Mouse (Mus musculus) forebrain, embryonic 10.5 days (tissue): Measurements from ENCODE around the gene Vav2. TPM values are rescaled to one million over a fixed set of nuclear protein-coding genes. Genes with fewer than 3 reads are reported as not detected.

Source experiments
- DNase-seq: peaks from one replicate; pipeline ENCODE4 v3.0.0-alpha.2; 2017; ENCODE audit warnings: low spot score; ENCODE audit errors: extremely low spot score
- H3K27ac ChIP-seq: fragments of 300-500 bp; sonication (generic); 2 replicates; pipeline ENCODE4 v1.5.1; 2016; ENCODE audit warnings: mild to moderate bottlenecking
- H3K27me3 ChIP-seq: fragments of 300-500 bp; sonication (generic); 2 replicates; pipeline ENCODE4 v1.6.1; 2016; ENCODE audit warnings: mild to moderate bottlenecking; ENCODE audit not compliant: poor library complexity, severe bottlenecking
- H3K36me3 ChIP-seq: fragments of 300-500 bp; sonication (generic); replicated peaks from 2 replicates; pipeline ENCODE4 v1.6.1; 2016; ENCODE audit warnings: mild to moderate bottlenecking, moderate library complexity
- H3K4me1 ChIP-seq: fragments of 300-500 bp; sonication (generic); 2 replicates; pipeline ENCODE4 v1.6.1; 2016
- H3K4me3 ChIP-seq: fragments of 300-500 bp; sonication (generic); 2 replicates; pipeline ENCODE4 v1.5.1; 2016; ENCODE audit warnings: mild to moderate bottlenecking, moderate library complexity
- H3K9me3 ChIP-seq: fragments of 300-500 bp; sonication (generic); 2 replicates; pipeline ENCODE4 v1.6.1; 2016; ENCODE audit warnings: mild to moderate bottlenecking, moderate library complexity
- WGBS: fragments of 180-500 bp; shearing (Covaris S2); methylation state at CpG from one replicate; pipeline ENCODE4 v1.1.7; 2016; 5-methylcytosine and 5-hydroxymethylcytosine counted together
- polyA plus RNA-seq: library from polyadenylated mRNA; unstranded; fragments of >200 nt; fragmentation: Nextera tagmentation; extraction: Ambion mirVana; gene quantifications from 2 replicates; pipeline ENCODE4 v1.2.1, GENCODE M21; 2016

Gene Vav2
- polyA plus RNA-seq, 1 experiment from 2014 or later = 11.5 TPM

GRCm38 (mm10) chr2:27373349-27373748, 53.5 kb downstream of the Vav2 start:
- no peak for DNase-seq
- Histone ChIP-seq H3K36me3 (no peaks in the 10 kb centered on the region), H3K27ac (no peak overlapping the region), H3K9me3 (no peaks in the 10 kb centered on the region), H3K4me3 (no peak overlapping the region), H3K27me3 (0 out of 2 replicates have a peak, but pooled peaks cover 11% of the 10 kb centered on the region), H3K4me1 (peaks cover 66% of the 10 kb centered on the region)
- WGBS = 45% methylated on average over 12 of the region's 12 CpGs

- no peak overlapping the region for H3K4me3 ChIP-seq
- no peaks in the 10 kb centered on the region for H3K9me3 ChIP-seq
- WGBS = 91% methylated on average over 2 of the region's 2 CpGs
- peaks cover 50% of the 10 kb centered on the region for H3K4me1 ChIP-seq
- no peaks in the 10 kb centered on the region for H3K36me3 ChIP-seq
- H3K27me3 ChIP-seq = 0 out of 2 replicates have a peak, but pooled peaks cover 3% of the 10 kb centered on the region
- no peak overlapping the region for H3K27ac ChIP-seq
- DNase-seq = no peak
These were observed 55.4 kb downstream of the Vav2 start for GRCm38 (mm10) chr2:27371450-27371849.

GRCm38 (mm10) chr2:27368980-27369379, 57.9 kb downstream of the Vav2 start:
- peaks cover 35% of the 10 kb centered on the region for H3K4me1 ChIP-seq
- DNase-seq = no peak
- no peaks in the 10 kb centered on the region for H3K36me3 ChIP-seq
- H3K27me3 ChIP-seq = no peaks in the 10 kb centered on the region
- WGBS = 81% methylated on average over 8 of the region's 8 CpGs
- H3K4me3 ChIP-seq = no peak overlapping the region
- H3K9me3 ChIP-seq = no peaks in the 10 kb centered on the region
- H3K27ac ChIP-seq = no peak overlapping the region

GRCm38 (mm10) chr2:27365296-27365695, 61.5 kb downstream of the Vav2 start:
- Histone ChIP-seq H3K4me1 (peaks cover 50% of the 10 kb centered on the region), H3K36me3 (no peaks in the 10 kb centered on the region), H3K4me3 (no peak overlapping the region), H3K9me3 (no peaks in the 10 kb centered on the region), H3K27me3 (no peaks in the 10 kb centered on the region), H3K27ac (no peak overlapping the region)
- no peak for DNase-seq
- 88% methylated on average over 4 of the region's 4 CpGs for WGBS

GRCm38 (mm10) chr2:27361786-27362185, 65.0 kb downstream of the Vav2 start:
- H3K36me3 ChIP-seq = no peaks in the 10 kb centered on the region
- peaks cover 38% of the 10 kb centered on the region for H3K4me1 ChIP-seq
- no peak overlapping the region for H3K4me3 ChIP-seq
- peak overlapping the region; percentile 48; the same call in 1 of the 2 replicates for H3K27ac ChIP-seq
- no peaks in the 10 kb centered on the region for H3K27me3 ChIP-seq
- DNase-seq = no peak
- WGBS = 58% methylated on average over 5 of the region's 5 CpGs
- no peaks in the 10 kb centered on the region for H3K9me3 ChIP-seq

GRCm38 (mm10) chr2:27358461-27358860, 68.4 kb downstream of the Vav2 start:
- DNase-seq = no peak
- 0 out of 2 replicates have a peak, but pooled peaks cover 2% of the 10 kb centered on the region for H3K36me3 ChIP-seq
- no peak overlapping the region for H3K27ac ChIP-seq
- WGBS = 85% methylated on average over 2 of the region's 2 CpGs
- no peaks in the 10 kb centered on the region for H3K27me3 ChIP-seq
- H3K4me3 ChIP-seq = no peak overlapping the region
- H3K9me3 ChIP-seq = no peaks in the 10 kb centered on the region
- H3K4me1 ChIP-seq = peaks cover 47% of the 10 kb centered on the region

GRCm38 (mm10) chr2:27355684-27356083, 71.1 kb downstream of the Vav2 start:
- Histone ChIP-seq H3K27me3 (no peaks in the 10 kb centered on the region), H3K27ac (peak overlapping the region; percentile 62), H3K4me1 (peaks cover 33% of the 10 kb centered on the region), H3K36me3 (peaks cover 13% of the 10 kb centered on the region), H3K9me3 (peaks cover 6% of the 10 kb centered on the region; the same call in 1 of the 2 replicates), H3K4me3 (no peak overlapping the region)
- WGBS = 69% methylated on average over 4 of the region's 4 CpGs
- DNase-seq = no peak

GRCm38 (mm10) chr2:27354610-27355211, 72.1 kb downstream of the Vav2 start:
- Histone ChIP-seq H3K27ac (peak overlapping the region; percentile 62), H3K36me3 (peaks cover 23% of the 10 kb centered on the region), H3K4me3 (no peak overlapping the region), H3K27me3 (no peaks in the 10 kb centered on the region), H3K4me1 (peaks cover 23% of the 10 kb centered on the region), H3K9me3 (peaks cover 9% of the 10 kb centered on the region; the same call in 1 of the 2 replicates)
- 87% methylated on average over 6 of the region's 6 CpGs for WGBS
- DNase-seq = no peak

GRCm38 (mm10) chr2:27352720-27353119, 74.1 kb downstream of the Vav2 start:
- Histone ChIP-seq H3K27me3 (no peaks in the 10 kb centered on the region), H3K36me3 (peaks cover 30% of the 10 kb centered on the region), H3K27ac (no peak overlapping the region), H3K9me3 (peaks cover 9% of the 10 kb centered on the region; the same call in 1 of the 2 replicates), H3K4me1 (peaks cover 23% of the 10 kb centered on the region), H3K4me3 (no peak overlapping the region)
- no peak for DNase-seq
- WGBS = 90% methylated on average over 8 of the region's 8 CpGs

GRCm38 (mm10) chr2:27350371-27350770, 76.5 kb downstream of the Vav2 start:
- whole genome bisulfite sequencing = 97% methylated on average over 5 of the region's 5 CpGs
- peaks cover 30% of the 10 kb centered on the region for H3K36me3 ChIP-seq
- no peak overlapping the region for H3K4me3 ChIP-seq
- no peak for DNase-seq
- peaks cover 9% of the 10 kb centered on the region; the same call in 1 of the 2 replicates for H3K9me3 ChIP-seq
- peaks cover 16% of the 10 kb centered on the region for H3K4me1 ChIP-seq
- no peaks in the 10 kb centered on the region for H3K27me3 ChIP-seq
- no peak overlapping the region for H3K27ac ChIP-seq

- Histone ChIP-seq H3K27me3 (no peaks in the 10 kb centered on the region), H3K9me3 (no peaks in the 10 kb centered on the region), H3K36me3 (peaks cover 2% of the 10 kb centered on the region; the same call in 1 of the 2 replicates), H3K4me1 (peaks cover 26% of the 10 kb centered on the region), H3K4me3 (no peak overlapping the region), H3K27ac (no peak overlapping the region)
- WGBS = 78% methylated on average over 12 of the region's 12 CpGs
- DNase-seq = no peak
These were observed 82.8 kb downstream of the Vav2 start for GRCm38 (mm10) chr2:27343984-27344453.

GRCm38 (mm10) chr2:27340682-27341081, 86.2 kb downstream of the Vav2 start:
- H3K27me3 ChIP-seq = no peaks in the 10 kb centered on the region
- 90% methylated on average over 6 of the region's 6 CpGs for WGBS
- peaks cover 10% of the 10 kb centered on the region for H3K36me3 ChIP-seq
- H3K4me1 ChIP-seq = peaks cover 49% of the 10 kb centered on the region
- no peak overlapping the region for H3K27ac ChIP-seq
- DNase-seq = no peak
- H3K9me3 ChIP-seq = no peaks in the 10 kb centered on the region
- no peak overlapping the region for H3K4me3 ChIP-seq

GRCm38 (mm10) chr2:27339051-27339450, 87.8 kb downstream of the Vav2 start:
- no peaks in the 10 kb centered on the region for H3K27me3 ChIP-seq
- H3K4me3 ChIP-seq = no peak overlapping the region
- peaks cover 43% of the 10 kb centered on the region for H3K4me1 ChIP-seq
- H3K9me3 ChIP-seq = no peaks in the 10 kb centered on the region
- H3K36me3 ChIP-seq = peaks cover 20% of the 10 kb centered on the region
- 73% methylated on average over 8 of the region's 8 CpGs for WGBS
- DNase-seq = no peak
- H3K27ac ChIP-seq = 0 out of 2 replicates have a peak overlapping the region, but pooled peaks have one; percentile 40
